Mouse (Mus musculus): ENCODE measurements around the gene Vmn1r71.
"Not testable (repeated sequence)": the region's sequence is repeated elsewhere in the genome, so short reads cannot be mapped to it uniquely, and the experiment has no call there.

The Vmn1r71 gene

DNA sequence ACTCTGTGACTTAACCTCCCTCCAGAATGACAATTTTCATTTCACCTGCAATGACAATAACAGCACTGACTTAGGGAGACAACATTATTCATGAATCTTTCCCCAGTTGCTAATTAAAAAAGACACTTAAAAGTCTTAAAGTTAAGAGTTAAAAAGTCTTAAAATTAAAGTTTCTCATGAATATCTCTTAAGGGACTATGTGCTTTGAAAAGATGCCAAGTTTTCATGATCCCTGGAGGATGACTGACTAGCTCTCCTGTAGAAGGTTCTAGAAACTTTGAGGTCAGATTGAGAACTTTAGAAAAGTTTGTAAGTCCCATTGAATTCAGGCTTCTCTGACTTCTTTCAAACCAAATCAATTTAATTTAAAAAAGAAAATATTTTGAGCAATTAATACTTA is at the start of gene Vmn1r71:
Vmn1r71 (minus strand) TSS at position 101 of the 400 bp plus-strand sequence.
- no peak for DNase-seq (ENCODE audit: low spot score)

DNA sequence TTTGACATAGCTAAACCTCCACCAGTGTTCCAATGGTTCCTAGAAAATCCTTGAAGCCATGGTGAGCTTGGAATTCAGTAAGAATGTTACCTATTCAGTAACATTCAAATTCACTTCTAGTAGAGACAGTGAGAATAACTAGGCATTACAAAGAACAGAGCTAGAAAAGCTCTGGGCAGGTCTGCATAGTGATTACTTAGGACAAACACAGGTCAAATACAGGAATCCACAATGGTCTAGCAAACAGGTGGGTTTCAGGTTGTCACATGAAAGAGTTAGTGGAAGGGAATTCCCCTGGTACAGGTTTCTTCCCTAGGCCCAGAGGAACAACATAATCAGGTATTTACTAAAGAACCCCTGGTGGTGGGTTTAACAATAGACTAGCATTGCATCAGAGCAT is 3.4 kb upstream of the Vmn1r71 start:
- not testable (repeated sequence) for DNase-seq (ENCODE audit: low spot score)
